Mouse (Mus musculus) heart, embryonic 12.5 days (tissue): ENCODE data around the gene Bcl9. TPM values are rescaled to one million over a fixed set of nuclear protein-coding genes. Genes with fewer than 3 reads are reported as not detected.
A peak's percentile ranks its signal among the peaks of the same experiment; 100 is the strongest.

Experiments used
- ATAC-seq: fragments of 200-750 bp; cut with Nextera tagmentation; 2 replicates; pipeline ENCODE4 v1.8.0; 2017; ENCODE audit warnings: moderate TSS enrichment, moderate library complexity; ENCODE audit not compliant: insufficient number of reproducible peaks, low FRiP score
- H3K27ac ChIP-seq: fragments of 300-500 bp; sonication (generic); 2 replicates; pipeline ENCODE4 v1.5.1; 2016; ENCODE audit warnings: mild to moderate bottlenecking, moderate library complexity; ENCODE audit not compliant: poor library complexity, severe bottlenecking
- H3K27me3 ChIP-seq: fragments of 300-500 bp; sonication (generic); replicated peaks from 2 replicates; pipeline ENCODE4 v1.6.1; 2016; ENCODE audit warnings: mild to moderate bottlenecking, moderate library complexity
- H3K36me3 ChIP-seq: fragments of 300-500 bp; sonication (generic); 2 replicates; pipeline ENCODE4 v1.6.1; 2016; ENCODE audit warnings: mild to moderate bottlenecking, moderate library complexity
- H3K4me1 ChIP-seq: fragments of 300-500 bp; sonication (generic); replicated peaks from 2 replicates; pipeline ENCODE4 v1.6.1; 2016; ENCODE audit warnings: mild to moderate bottlenecking
- H3K4me2 ChIP-seq: fragments of 300-500 bp; sonication (generic); 2 replicates; pipeline ENCODE4 v1.6.1; 2016; ENCODE audit warnings: mild to moderate bottlenecking, moderate library complexity
- H3K4me3 ChIP-seq: fragments of 300-500 bp; sonication (generic); 2 replicates; pipeline ENCODE4 v1.5.1; 2016; ENCODE audit warnings: mild to moderate bottlenecking
- H3K9ac ChIP-seq: fragments of 300-500 bp; sonication (generic); 2 replicates; pipeline ENCODE4 v1.6.1; 2016; ENCODE audit warnings: mild to moderate bottlenecking, moderate library complexity
- H3K9me3 ChIP-seq: fragments of 300-500 bp; sonication (generic); replicated peaks from 2 replicates; pipeline ENCODE4 v1.6.1; 2016; ENCODE audit warnings: mild to moderate bottlenecking, moderate library complexity
- WGBS: fragments of 180-500 bp; shearing (Covaris S2); methylation state at CpG from one replicate; pipeline ENCODE4 v1.1.7; 2016; 5-methylcytosine and 5-hydroxymethylcytosine counted together
- polyA plus RNA-seq: library from polyadenylated mRNA; unstranded; fragments of >200 nt; fragmentation: Nextera tagmentation; extraction: Ambion mirVana; gene quantifications from 2 replicates; pipeline ENCODE4 v1.2.1, GENCODE M21; 2016

Bcl9 gene
- polyA plus RNA-seq, 1 experiment from 2014 or later, result 38.6 TPM

DNA sequence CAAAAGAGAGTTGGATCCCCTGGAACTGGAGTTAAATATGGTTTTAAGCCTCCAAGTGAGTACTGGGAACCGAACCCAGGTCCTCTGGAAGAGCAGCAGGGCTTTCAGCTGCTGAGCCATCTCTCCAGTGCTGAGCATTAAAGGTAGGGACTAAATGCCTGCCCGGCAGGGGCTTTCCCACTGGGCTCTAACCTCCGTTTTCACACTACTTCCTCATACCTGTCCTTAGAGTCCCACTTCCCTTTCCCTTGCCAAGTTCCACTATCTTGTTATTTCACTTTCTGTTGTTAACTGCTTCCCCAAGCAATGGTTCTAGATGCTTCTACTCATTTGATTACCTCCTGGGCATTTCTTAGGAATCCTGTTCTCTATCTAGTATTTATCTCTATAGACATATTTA lies 65.4 kb downstream of the Bcl9 start:
- WGBS, result 74% methylated on average over 3 of the region's 3 CpGs
- H3K27me3 ChIP-seq, result no peaks in the 10 kb centered on the region
- no peak for ATAC-seq

DNA sequence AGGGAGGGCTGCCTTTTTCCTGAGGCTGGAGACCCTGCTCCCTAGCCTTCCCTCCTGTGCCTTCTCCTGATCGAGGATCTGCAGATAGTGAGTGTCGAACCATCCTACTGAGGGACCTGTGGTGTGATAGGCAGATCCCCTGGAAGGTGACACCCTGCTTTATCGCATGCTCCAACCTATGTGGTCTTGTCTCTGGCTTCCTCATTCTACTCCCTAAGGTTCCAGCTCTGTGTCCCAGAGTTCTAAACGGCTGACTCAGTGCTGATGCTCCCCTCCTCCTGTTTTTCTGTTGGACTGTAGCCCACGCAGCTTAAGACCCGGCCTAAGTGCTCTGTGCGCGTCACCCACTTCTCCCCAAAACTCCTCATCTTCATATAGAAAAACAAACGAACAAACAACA lies 65.9 kb downstream of the Bcl9 start:
- WGBS, result 74% methylated on average over 9 of the region's 9 CpGs
- no peak overlapping the region for H3K27ac ChIP-seq
- ATAC-seq, result no peak

More for the DNA sequence above, 65.4 kb downstream of the Bcl9 start:
- Histone ChIP-seq H3K9ac (no peak overlapping the region), H3K4me3 (no peak overlapping the region), H3K36me3 (0 out of 2 replicates have a peak, but pooled peaks cover 5% of the 10 kb centered on the region), H3K9me3 (no peaks in the 10 kb centered on the region), H3K4me2 (no peak overlapping the region), H3K4me1 (peaks cover 51% of the 10 kb centered on the region), H3K27ac (peak overlapping the region; percentile 11; the same call in 1 of the 2 replicates)

DNA sequence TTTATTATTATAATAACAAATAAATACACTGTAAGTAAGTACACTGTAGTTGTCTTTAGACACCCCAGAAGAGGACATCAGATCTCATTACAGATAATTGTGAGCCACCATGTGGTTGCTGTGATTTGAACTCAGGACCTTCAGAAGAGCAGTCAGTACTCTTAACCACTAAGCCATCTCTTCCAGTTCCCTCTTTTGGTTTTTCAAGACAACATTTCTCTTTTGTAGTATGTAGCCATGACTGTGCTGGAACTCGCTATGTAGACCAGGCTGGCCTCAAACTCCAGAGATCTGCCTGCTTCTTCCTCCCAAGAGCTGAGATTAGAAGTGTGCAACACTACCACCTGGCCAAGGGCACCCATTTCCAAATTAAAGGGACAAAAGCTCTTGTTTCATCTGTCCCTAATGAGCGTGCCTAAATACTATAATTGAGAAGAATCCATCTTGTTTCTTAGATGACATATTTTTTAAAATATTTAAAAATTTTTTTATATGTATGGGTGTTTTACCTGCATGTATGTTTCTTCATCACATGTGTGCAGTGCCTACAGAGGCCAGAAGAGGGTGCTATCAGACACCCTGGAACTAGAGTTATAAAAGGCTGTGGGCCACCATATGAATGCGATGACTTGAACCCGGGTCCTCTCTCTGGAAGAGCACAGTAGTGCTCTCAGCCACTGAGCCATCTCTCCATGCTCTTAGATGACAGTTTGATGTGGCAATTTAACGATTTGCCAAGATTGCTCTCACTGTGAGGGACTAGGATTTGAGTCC lies 66.9 kb downstream of the Bcl9 start:
- Histone ChIP-seq H3K4me1 (peaks cover 50% of the 10 kb centered on the region), H3K27me3 (no peaks in the 10 kb centered on the region), H3K4me3 (no peak overlapping the region), H3K9ac (no peak overlapping the region), H3K36me3 (0 out of 2 replicates have a peak, but pooled peaks cover 5% of the 10 kb centered on the region), H3K4me2 (no peak overlapping the region), H3K9me3 (no peaks in the 10 kb centered on the region), H3K27ac (no peak overlapping the region)
- WGBS, result 89% methylated on average over 5 of the region's 5 CpGs
- ATAC-seq, result no peak

More for the DNA sequence above, 65.9 kb downstream of the Bcl9 start:
- H3K27me3 ChIP-seq, result no peaks in the 10 kb centered on the region
- H3K9me3 ChIP-seq, result no peaks in the 10 kb centered on the region
- H3K4me3 ChIP-seq, result no peak overlapping the region
- H3K4me1 ChIP-seq, result peaks cover 48% of the 10 kb centered on the region
- H3K9ac ChIP-seq, result no peak overlapping the region
- H3K4me2 ChIP-seq, result no peak overlapping the region
- 0 out of 2 replicates have a peak, but pooled peaks cover 5% of the 10 kb centered on the region for H3K36me3 ChIP-seq

DNA sequence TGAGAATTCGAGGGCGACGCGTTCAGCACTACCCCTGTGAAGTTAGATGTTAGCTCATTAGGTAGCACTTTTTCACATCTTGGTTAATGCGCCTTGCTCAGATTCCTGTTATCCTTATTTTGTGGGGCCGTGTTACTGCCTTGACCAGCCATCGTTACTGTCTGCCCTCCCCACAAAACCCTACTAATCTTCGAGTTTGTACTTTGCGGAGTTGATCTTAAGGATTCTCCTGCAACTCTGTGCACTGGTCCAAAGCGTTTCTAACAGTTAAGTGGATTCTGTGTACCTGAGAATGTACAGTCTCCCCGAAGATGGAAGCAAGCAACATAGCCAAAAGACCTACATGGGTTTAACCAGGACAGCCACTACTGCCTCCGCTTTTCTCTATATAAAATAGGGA lies 69.3 kb downstream of the Bcl9 start:
- peak overlapping the region; percentile 94 for H3K4me2 ChIP-seq
- peak overlapping the region; percentile 94 for H3K27ac ChIP-seq
- ATAC-seq, result no peak
- 16% methylated on average over 12 of the region's 12 CpGs for WGBS
- no peaks in the 10 kb centered on the region for H3K27me3 ChIP-seq
- H3K36me3 ChIP-seq, result peaks cover 10% of the 10 kb centered on the region
- peak overlapping the region; percentile 95 for H3K4me3 ChIP-seq
- peak overlapping the region; percentile 76; the same call in 1 of the 2 replicates for H3K9ac ChIP-seq
- H3K4me1 ChIP-seq, result peaks cover 50% of the 10 kb centered on the region
- no peaks in the 10 kb centered on the region for H3K9me3 ChIP-seq

DNA sequence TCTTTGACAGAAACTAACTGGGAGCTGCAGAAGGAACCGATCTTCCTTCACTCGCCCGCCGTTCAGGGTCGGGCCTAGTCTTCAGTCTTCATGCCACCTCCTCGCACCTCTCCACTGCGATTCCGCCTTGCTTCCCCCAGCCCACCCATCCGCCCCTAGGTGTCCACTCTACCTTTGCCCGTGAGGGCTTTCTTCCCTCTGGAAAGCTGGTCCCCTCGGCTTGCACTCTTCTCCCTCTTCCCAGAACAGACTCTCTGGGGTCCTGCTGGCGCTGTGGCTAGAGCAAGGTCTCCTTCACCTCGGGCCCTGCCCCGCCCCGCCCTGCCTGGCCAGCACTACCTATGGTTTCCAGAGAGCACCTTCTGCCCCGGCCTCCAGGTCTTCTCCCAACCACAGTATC lies 69.7 kb downstream of the Bcl9 start:
- ATAC-seq, result peak; percentile 52
- H3K9ac ChIP-seq, result peak overlapping the region; percentile 76
- H3K4me1 ChIP-seq, result peaks cover 47% of the 10 kb centered on the region
- peak overlapping the region; percentile 94 for H3K4me2 ChIP-seq
- H3K27me3 ChIP-seq, result no peaks in the 10 kb centered on the region
- peak overlapping the region; percentile 95 for H3K4me3 ChIP-seq
- under 1% methylated on average over 16 of the region's 16 CpGs for WGBS
- H3K9me3 ChIP-seq, result no peaks in the 10 kb centered on the region
- peak overlapping the region; percentile 94 for H3K27ac ChIP-seq
- peaks cover 14% of the 10 kb centered on the region for H3K36me3 ChIP-seq

DNA sequence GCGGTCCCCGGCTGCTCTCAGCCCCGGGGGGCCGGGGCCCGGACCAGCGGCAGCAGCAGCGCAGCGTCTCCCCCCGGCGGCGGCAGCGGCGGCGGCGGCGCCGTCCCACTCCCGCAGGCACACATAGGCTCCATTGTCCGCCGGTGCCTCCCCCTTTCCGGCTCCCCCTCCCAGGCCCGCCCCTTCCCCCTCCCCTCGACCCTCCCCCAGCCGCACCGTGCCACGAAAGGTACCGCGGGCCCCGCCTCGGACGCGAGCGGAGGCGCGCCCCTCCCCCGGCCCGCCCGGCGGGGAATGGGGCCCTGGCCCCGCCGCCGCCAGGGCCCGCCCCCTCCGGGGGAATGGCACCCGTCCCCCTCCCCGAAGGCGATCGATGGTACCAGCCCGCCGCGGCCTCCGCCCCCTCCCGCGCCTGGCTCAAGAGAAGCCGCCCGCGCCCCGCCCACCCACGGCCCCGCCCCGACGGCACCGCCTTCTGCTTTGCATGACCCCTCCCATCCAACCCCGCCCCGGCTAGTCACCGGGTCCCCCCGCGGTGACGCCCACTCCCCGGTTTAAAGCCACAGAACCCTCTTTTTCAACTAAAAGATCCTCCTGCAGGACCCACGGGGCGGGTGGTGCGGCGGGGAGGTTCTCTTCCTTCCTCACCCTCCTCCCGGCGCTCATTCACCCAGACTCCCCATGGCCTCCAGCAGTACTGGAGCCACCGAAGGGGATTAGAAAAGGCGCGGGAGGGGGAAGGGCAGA lies 70.3 kb downstream of the Bcl9 start:
- Histone ChIP-seq H3K4me3 (peak overlapping the region; percentile 95), H3K27me3 (no peaks in the 10 kb centered on the region), H3K9ac (peak overlapping the region; percentile 96), H3K27ac (peak overlapping the region; percentile 94), H3K9me3 (no peaks in the 10 kb centered on the region), H3K36me3 (peaks cover 15% of the 10 kb centered on the region), H3K4me2 (peak overlapping the region; percentile 94), H3K4me1 (peaks cover 42% of the 10 kb centered on the region)
- under 1% methylated on average over 34 of the region's 79 CpGs for WGBS
- ATAC-seq, result peak; percentile 94

DNA sequence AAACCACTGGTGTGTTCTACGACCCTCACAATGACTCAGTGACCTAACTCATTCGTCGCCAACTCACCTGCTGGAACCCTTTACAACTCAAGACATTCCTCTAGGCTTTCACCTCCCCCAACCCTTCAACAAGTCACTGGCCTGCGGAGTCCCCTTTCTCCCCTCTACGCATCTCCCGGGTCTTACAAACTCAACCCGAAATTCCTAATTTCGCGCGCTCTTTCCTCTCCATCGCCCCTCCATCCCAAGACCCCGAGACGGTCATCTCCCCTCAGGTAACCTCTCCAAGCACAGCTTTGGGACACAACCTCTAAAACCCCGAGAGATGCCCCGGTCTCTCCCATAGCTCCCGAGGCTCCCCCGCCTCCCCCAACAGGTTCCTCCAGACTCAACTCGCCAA lies 71.0 kb downstream of the Bcl9 start:
- H3K27ac ChIP-seq, result peak overlapping the region; percentile 90
- H3K4me2 ChIP-seq, result peak overlapping the region; percentile 94
- peaks cover 22% of the 10 kb centered on the region for H3K36me3 ChIP-seq
- H3K4me1 ChIP-seq, result peaks cover 35% of the 10 kb centered on the region
- 1% methylated on average over 18 of the region's 18 CpGs for WGBS
- ATAC-seq, result no peak
- no peaks in the 10 kb centered on the region for H3K27me3 ChIP-seq
- no peaks in the 10 kb centered on the region for H3K9me3 ChIP-seq
- H3K9ac ChIP-seq, result peak overlapping the region; percentile 96
- peak overlapping the region; percentile 95 for H3K4me3 ChIP-seq

DNA sequence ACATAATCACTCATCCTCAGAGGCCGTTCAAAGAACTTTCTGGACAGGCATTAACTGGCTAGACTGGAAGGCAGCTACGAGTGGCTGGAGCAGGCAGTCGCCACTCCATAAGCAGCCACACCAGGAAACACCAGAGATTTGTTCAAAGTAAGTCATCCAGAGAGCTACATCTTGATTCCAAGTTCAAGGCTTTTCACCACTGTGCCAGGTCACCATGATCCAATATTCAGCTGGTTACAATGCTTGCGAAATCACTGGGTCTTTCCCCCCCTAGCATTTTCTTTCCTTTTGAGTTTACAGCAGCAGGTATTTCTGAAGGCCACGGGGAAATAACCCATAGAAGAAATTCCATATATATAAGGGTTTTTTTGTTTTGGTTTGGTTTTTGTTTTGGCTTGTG lies 72.5 kb downstream of the Bcl9 start:
- WGBS, result 70% methylated on average over 5 of the region's 5 CpGs

DNA sequence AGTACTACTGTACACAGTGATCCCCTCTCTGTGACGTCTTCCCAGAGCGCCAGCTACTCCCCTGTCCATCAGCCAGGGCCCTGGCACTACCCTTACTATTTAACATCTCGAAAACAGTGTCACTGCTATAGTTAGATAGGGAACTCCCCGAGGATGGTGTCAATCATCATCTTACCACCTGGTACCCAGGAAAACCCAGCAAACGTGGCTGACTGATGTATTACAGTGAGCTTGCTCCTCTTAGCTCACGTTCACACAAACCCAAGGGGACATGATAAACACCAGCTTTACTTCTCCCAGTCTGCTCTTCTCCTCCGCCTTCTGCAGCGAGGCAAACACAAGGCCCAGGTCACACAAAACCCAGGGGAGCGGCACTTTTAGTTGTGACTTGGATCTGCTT lies 74.5 kb downstream of the Bcl9 start:
- no peaks in the 10 kb centered on the region for H3K9me3 ChIP-seq
- no peak overlapping the region for H3K4me2 ChIP-seq
- H3K4me3 ChIP-seq, result no peak overlapping the region
- H3K27me3 ChIP-seq, result no peaks in the 10 kb centered on the region
- no peak overlapping the region for H3K9ac ChIP-seq
- H3K4me1 ChIP-seq, result peaks cover 29% of the 10 kb centered on the region
- H3K27ac ChIP-seq, result no peak overlapping the region
- H3K36me3 ChIP-seq, result peaks cover 47% of the 10 kb centered on the region
- ATAC-seq, result no peak
- WGBS, result 77% methylated on average over 9 of the region's 9 CpGs

More for the DNA sequence above, 72.5 kb downstream of the Bcl9 start:
- ATAC-seq, result no peak
- peaks cover 32% of the 10 kb centered on the region for H3K36me3 ChIP-seq
- peak overlapping the region; percentile 52 for H3K27ac ChIP-seq
- peak overlapping the region; percentile 46 for H3K4me2 ChIP-seq
- H3K27me3 ChIP-seq, result no peaks in the 10 kb centered on the region
- H3K4me1 ChIP-seq, result peaks cover 34% of the 10 kb centered on the region
- H3K4me3 ChIP-seq, result no peak overlapping the region
- no peaks in the 10 kb centered on the region for H3K9me3 ChIP-seq
- no peak overlapping the region for H3K9ac ChIP-seq

DNA sequence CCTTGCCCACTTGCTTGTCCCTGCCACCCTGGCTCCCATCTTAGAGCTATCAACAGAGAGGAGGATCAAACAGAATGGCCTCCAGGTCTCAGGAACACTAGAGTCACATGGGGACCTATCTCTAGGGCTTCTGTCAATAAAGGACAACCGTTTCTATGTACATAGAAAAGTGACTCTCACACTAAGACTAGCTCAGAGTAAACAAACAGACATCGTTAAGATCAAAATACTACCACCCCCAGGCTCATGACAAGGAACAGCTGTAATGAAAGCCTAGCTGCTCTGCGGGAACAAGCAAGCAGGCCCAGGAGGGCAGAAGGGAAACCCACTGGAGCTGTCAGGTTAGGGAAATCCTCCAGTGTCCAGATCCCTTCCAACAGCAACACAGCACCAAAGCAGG lies 82.2 kb downstream of the Bcl9 start:
- Histone ChIP-seq H3K4me1 (peaks cover 17% of the 10 kb centered on the region), H3K9ac (no peak overlapping the region), H3K9me3 (no peaks in the 10 kb centered on the region), H3K27ac (no peak overlapping the region), H3K4me3 (no peak overlapping the region), H3K27me3 (no peaks in the 10 kb centered on the region), H3K36me3 (peaks cover 86% of the 10 kb centered on the region), H3K4me2 (no peak overlapping the region)
- WGBS, result 70% methylated on average over 3 of the region's 3 CpGs
- no peak for ATAC-seq

DNA sequence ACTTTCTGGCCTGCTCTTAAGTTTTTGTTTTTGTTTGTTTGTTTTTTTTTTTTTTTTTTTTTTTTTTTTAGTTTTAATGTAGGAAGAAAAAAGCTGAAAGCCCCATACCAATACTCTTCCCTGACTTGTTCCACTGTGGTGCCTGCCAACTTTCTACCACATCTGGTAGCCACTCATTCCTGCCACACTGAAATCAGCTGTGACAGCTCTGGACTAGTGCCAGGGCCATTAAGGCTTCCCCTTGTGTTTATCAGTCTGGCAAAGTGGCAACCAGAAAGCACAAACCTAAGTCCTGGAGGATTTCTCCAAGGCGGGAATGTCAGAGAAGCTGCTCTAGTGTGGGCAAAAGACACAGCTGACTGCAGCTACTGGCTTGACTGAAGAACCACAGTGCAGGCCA lies 83.3 kb downstream of the Bcl9 start:
- Histone ChIP-seq H3K27ac (peak overlapping the region; percentile 28; the same call in 1 of the 2 replicates), H3K4me2 (no peak overlapping the region), H3K9me3 (no peaks in the 10 kb centered on the region), H3K4me1 (peaks cover 17% of the 10 kb centered on the region), H3K27me3 (no peaks in the 10 kb centered on the region), H3K36me3 (peaks cover 86% of the 10 kb centered on the region), H3K9ac (no peak overlapping the region), H3K4me3 (no peak overlapping the region)
- 22% methylated on average over 1 of the region's 1 CpGs for WGBS
- no peak for ATAC-seq
